Mouse (Mus musculus) myocyte (in vitro differentiated cells): Measurements from ENCODE around the gene Ssna1.

Source experiments
- E2F4 ChIP-seq: IDR thresholded peaks from one replicate; pipeline ENCODE4 v1.6.1; 2011; ENCODE audit warnings: mild to moderate bottlenecking, control low read depth, moderate library complexity; ENCODE audit not compliant: insufficient read depth
- POLR2A ChIP-seq: IDR thresholded peaks from one replicate; pipeline ENCODE4 v1.6.1; 2011; ENCODE audit warnings: low read depth, mild to moderate bottlenecking, control low read depth, moderate library complexity; ENCODE audit not compliant: insufficient read length
- POLR2AphosphoS2 ChIP-seq: IDR thresholded peaks from one replicate; pipeline ENCODE4 v1.6.1; 2011; ENCODE audit warnings: low read depth, control low read depth; ENCODE audit not compliant: insufficient read length
- SRF ChIP-seq: IDR thresholded peaks from one replicate; pipeline ENCODE4 v1.6.1; 2011; ENCODE audit warnings: low read depth; ENCODE audit not compliant: control insufficient read depth, insufficient read length
- TCF12 ChIP-seq: IDR thresholded peaks from one replicate; pipeline ENCODE4 v1.6.1; 2011; ENCODE audit warnings: mild to moderate bottlenecking, control low read depth; ENCODE audit not compliant: poor library complexity, insufficient read depth, severe bottlenecking
- USF1 ChIP-seq: IDR thresholded peaks from one replicate; pipeline ENCODE4 v1.6.1; 2011; ENCODE audit warnings: low read depth, mild to moderate bottlenecking, control low read depth, moderate library complexity

GRCm38 (mm10) chr2:25224766-25225752 lies 47.2 kb downstream of the Ssna1 start:
- TF ChIP-seq USF1 (no peak), POLR2A (peak; percentile 58), SRF (no peak), POLR2AphosphoS2 (peak; percentile 77), E2F4 (peak; percentile 32), TCF12 (no peak)
